Mouse (Mus musculus): Measurements from ENCODE around the gene Sh3pxd2b. TPM values are rescaled to one million over a fixed set of nuclear protein-coding genes. Genes with fewer than 3 reads are reported as not detected.

Sh3pxd2b gene
- polyA plus RNA-seq, 1 experiment, result 0.02 TPM

DNA sequence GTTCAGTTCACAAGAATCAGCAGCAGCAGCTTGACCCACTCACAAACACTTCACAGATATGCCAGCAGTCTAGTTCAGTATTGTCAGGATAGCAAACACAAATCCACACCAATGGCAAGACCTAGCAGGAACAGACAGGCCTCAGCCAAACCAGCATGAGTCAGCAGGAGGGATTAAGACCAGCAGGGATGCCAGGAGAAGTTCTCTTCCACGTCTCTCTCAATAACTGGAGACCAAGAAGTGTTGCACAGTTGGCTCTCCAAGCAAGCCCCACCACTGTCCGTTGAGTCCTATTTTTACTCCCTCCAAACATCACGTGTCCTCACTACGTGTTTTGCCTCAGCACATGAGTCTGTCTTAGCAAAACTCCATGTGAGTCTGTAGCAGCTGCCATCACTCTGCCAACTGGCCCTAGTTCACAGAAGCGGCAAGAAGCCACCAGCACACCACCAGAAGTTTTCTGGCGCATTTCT is 11.1 kb upstream of the Sh3pxd2b start:
- H3K4me3 ChIP-seq (replicated peaks), result no peak overlapping the region
- no peaks in the 10 kb centered on the region for H3K36me3 ChIP-seq (ENCODE audit: control insufficient read depth)
- H3K4me1 ChIP-seq (ENCODE audit: control insufficient read depth), result no peaks in the 10 kb centered on the region
- H3K9me3 ChIP-seq (ENCODE audit: control insufficient read depth, low read length), result peaks cover 4% of the 10 kb centered on the region
- H3K27me3 ChIP-seq (ENCODE audit: control insufficient read depth), result peaks cover 17% of the 10 kb centered on the region
- TF ChIP-seq TAL1 (IDR thresholded peaks at IDR 0.05; ENCODE audit: low read length) (no peak), GATA1 (IDR thresholded peaks at IDR 0.05; ENCODE audit: low read length) (no peak)

DNA sequence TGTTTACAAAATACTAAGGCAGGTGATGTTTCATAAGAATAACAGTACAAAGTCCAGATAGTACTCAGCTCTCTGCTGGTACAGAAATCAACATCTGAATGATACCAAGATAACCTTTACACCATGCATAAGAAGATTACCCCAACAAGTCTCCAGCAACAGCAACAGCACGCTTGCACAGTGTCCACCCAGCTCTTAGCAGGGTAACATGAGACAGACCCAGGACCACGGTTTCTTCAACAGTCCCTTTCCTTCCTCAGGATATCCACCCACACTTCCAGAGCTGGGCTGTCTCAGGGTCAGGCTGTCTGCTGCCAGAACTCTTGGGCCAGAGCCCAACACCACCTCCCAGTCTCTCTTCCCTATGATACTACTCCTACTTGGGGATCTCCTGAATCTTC is 8.5 kb upstream of the Sh3pxd2b start:
- no peak overlapping the region for H3K4me3 ChIP-seq (replicated peaks)
- H3K4me1 ChIP-seq (ENCODE audit: control insufficient read depth), result peaks cover 9% of the 10 kb centered on the region
- H3K27me3 ChIP-seq (ENCODE audit: control insufficient read depth), result peaks cover 19% of the 10 kb centered on the region
- no peak for TF ChIP-seq GATA1 (IDR thresholded peaks at IDR 0.05; ENCODE audit: low read length)
- no peak for TF ChIP-seq TAL1 (IDR thresholded peaks at IDR 0.05; ENCODE audit: low read length)
- H3K36me3 ChIP-seq (ENCODE audit: control insufficient read depth), result no peaks in the 10 kb centered on the region
- H3K9me3 ChIP-seq (ENCODE audit: control insufficient read depth, low read length), result peaks cover 1% of the 10 kb centered on the region

DNA sequence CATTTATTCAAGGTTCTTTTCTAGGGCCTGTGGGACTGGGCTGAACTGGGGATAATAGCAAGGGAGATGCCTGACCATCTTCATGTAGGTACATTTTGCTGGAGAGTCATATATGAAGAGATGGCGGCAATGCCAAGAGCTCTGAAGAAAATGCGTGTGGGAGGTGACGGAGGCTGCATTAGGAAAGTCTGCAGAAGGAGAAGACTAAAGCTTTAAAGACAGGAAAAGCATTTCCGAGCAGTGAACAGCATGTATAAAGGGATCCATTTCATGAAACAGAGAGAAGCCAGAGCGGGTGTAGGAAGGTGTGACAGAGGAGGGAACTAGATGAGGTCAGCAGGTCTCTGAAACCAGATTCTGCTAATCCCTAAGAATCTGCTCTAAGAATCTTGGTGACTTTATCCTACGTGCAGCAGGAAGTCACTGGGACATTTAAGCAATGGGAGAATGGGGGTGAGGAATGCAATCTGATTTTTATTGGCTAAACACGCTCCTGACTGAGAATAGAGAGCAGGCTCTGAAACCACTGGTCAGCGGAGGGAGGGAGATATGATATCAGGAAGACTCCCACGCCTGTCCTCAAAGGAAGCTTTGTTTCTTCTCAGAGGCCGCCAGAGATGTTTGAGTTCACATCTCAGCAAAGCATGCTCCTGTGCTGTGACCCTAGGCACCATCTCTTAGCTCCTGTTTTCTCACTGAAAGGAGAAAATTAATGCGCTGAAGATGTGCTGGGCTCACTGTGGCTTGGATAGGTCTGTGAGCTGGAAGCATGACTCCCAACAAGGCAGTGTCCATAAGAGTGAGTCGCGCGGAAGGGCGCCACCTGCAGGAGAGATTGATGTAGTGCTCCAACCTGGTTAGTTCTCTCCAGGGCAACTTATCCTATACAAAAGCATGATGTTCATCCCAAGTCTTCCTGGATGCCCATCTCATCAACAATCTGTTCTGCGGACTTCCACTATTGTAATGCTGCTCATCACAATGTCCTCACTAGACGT is 6.8 kb upstream of the Sh3pxd2b start:
- TF ChIP-seq GATA1 (IDR thresholded peaks at IDR 0.05; ENCODE audit: low read length) (no peak), TAL1 (IDR thresholded peaks at IDR 0.05; ENCODE audit: low read length) (no peak)

DNA sequence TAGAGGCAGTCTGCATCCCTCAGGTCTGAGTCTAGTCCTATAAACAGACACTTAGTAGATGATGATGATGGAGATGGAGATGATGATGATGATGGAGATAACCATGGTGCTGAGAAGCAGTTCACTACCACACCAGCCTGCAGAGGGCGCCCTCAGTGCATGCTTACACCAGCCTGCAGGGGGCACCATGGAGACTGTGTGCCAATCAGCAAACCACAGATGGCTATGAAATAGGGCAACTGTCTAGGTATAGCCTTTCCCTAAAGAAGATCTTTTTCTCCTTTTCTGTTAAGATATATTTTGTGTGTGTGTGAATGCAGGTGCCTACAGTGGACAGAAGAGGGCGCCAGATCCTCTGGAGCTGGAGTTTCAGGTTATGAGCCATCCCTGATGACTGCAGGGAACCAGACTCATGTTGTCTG is 4.8 kb upstream of the Sh3pxd2b start:
- Histone ChIP-seq H3K4me3 (replicated peaks) (no peak overlapping the region), H3K4me1 (ENCODE audit: control insufficient read depth) (peaks cover 16% of the 10 kb centered on the region), H3K36me3 (ENCODE audit: control insufficient read depth) (no peaks in the 10 kb centered on the region), H3K27me3 (ENCODE audit: control insufficient read depth) (peaks cover 55% of the 10 kb centered on the region), H3K9me3 (ENCODE audit: control insufficient read depth, low read length) (no peaks in the 10 kb centered on the region)
- no peak for TF ChIP-seq TAL1 (IDR thresholded peaks at IDR 0.05; ENCODE audit: low read length)
- no peak for TF ChIP-seq GATA1 (IDR thresholded peaks at IDR 0.05; ENCODE audit: low read length)

More for the DNA sequence above, 6.8 kb upstream of the Sh3pxd2b start:
- no peaks in the 10 kb centered on the region; the same call in 1 of the 2 replicates for H3K9me3 ChIP-seq (ENCODE audit: control insufficient read depth, low read length)
- peaks cover 35% of the 10 kb centered on the region for H3K27me3 ChIP-seq (ENCODE audit: control insufficient read depth)
- H3K36me3 ChIP-seq (ENCODE audit: control insufficient read depth), result no peaks in the 10 kb centered on the region
- H3K4me1 ChIP-seq (ENCODE audit: control insufficient read depth), result peaks cover 9% of the 10 kb centered on the region
- H3K4me3 ChIP-seq (replicated peaks), result no peak overlapping the region

DNA sequence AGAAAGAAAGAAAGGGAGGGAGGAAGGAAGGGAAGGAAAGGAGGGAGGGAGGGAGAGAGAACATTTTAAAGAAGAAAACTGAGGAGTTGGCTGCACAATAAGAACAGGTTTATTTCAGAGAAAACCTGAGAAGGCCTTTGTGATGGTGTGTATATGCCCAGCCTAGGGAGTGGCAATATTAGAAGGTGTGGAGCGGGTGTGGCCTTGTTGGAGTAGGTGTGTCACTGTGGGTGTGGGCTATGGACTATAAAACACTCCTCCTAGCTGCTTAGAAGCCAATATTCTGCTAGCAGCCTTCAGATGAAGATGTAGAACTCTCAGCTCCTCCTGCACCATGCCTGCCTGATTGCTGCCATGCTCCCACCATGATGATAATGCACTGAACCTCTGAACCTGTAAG is 4.3 kb upstream of the Sh3pxd2b start:
- H3K27me3 ChIP-seq (ENCODE audit: control insufficient read depth), result peaks cover 60% of the 10 kb centered on the region
- no peaks in the 10 kb centered on the region for H3K36me3 ChIP-seq (ENCODE audit: control insufficient read depth)
- no peak overlapping the region for H3K4me3 ChIP-seq (replicated peaks)
- TF ChIP-seq GATA1 (IDR thresholded peaks at IDR 0.05; ENCODE audit: low read length) (no peak), TAL1 (IDR thresholded peaks at IDR 0.05; ENCODE audit: low read length) (no peak)
- H3K4me1 ChIP-seq (ENCODE audit: control insufficient read depth), result peaks cover 21% of the 10 kb centered on the region
- no peaks in the 10 kb centered on the region for H3K9me3 ChIP-seq (ENCODE audit: control insufficient read depth, low read length)

DNA sequence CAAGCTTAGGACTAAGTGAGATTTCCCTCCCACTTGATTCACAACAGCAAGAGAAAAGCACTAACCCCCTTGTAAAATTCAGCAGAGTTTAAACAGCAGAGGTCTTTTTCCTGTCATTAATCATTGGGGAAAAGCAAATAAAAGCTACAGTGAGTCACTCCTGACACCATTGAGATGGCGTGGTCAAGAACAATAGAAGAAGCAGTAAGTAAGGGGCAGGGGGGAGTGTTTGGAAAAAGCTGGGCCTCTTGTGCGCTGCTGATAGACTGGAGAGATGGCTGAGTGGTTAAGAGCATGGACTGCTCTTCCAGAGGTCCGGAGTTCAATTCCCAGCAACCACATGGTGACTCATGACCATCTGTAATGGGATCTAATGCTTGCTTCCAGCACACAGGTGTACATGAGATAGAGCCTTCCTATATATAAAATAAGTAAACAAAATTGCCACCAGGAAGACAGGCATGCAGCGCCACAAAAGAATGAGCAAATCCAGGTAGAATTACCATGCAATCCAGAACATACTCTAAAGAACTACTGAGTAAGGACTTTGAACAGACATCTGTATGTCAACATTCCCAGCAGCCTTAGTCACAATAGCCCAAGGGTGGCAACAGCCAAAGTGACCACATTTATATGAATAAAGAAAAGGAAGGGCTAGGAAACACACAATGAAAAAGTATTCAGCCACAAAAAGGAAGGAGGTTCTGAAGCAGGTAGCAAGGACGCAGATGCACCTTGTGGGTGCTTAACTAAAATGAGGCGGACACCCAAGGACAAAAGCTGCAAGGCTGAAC is 1.9 kb upstream of the Sh3pxd2b start:
- Histone ChIP-seq H3K27me3 (ENCODE audit: control insufficient read depth) (peaks cover 65% of the 10 kb centered on the region), H3K9me3 (ENCODE audit: control insufficient read depth, low read length) (no peaks in the 10 kb centered on the region), H3K4me1 (ENCODE audit: control insufficient read depth) (peaks cover 27% of the 10 kb centered on the region), H3K36me3 (ENCODE audit: control insufficient read depth) (no peaks in the 10 kb centered on the region), H3K4me3 (replicated peaks) (no peak overlapping the region)
- no peak for TF ChIP-seq TAL1 (IDR thresholded peaks at IDR 0.05; ENCODE audit: low read length)
- no peak for TF ChIP-seq GATA1 (IDR thresholded peaks at IDR 0.05; ENCODE audit: low read length)

DNA sequence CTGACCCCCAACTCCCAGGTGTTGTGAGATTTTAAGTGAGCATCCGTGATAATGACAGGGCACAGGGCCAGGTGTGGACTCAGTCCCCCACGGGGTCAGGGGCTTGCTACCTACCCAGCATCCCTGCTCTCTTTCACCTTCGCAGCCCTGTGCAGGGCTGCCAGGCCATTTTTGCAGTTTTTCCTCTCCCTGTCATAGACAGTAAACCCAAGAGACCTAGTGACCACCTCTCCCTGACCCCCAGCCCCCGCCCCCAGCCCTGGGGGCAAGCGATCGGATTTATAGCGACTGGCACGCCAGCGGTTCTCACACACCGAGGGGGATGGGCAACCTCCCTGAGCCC is 385 bp upstream of the Sh3pxd2b start:
- no peaks in the 10 kb centered on the region for H3K36me3 ChIP-seq (ENCODE audit: control insufficient read depth)
- peak overlapping the region; percentile 65 for H3K4me3 ChIP-seq (replicated peaks)
- H3K9me3 ChIP-seq (ENCODE audit: control insufficient read depth, low read length), result no peaks in the 10 kb centered on the region
- TF ChIP-seq TAL1 (IDR thresholded peaks at IDR 0.05; ENCODE audit: low read length) (no peak), GATA1 (IDR thresholded peaks at IDR 0.05; ENCODE audit: low read length) (no peak)
- peaks cover 61% of the 10 kb centered on the region for H3K27me3 ChIP-seq (ENCODE audit: control insufficient read depth)
- peaks cover 27% of the 10 kb centered on the region for H3K4me1 ChIP-seq (ENCODE audit: control insufficient read depth)

DNA sequence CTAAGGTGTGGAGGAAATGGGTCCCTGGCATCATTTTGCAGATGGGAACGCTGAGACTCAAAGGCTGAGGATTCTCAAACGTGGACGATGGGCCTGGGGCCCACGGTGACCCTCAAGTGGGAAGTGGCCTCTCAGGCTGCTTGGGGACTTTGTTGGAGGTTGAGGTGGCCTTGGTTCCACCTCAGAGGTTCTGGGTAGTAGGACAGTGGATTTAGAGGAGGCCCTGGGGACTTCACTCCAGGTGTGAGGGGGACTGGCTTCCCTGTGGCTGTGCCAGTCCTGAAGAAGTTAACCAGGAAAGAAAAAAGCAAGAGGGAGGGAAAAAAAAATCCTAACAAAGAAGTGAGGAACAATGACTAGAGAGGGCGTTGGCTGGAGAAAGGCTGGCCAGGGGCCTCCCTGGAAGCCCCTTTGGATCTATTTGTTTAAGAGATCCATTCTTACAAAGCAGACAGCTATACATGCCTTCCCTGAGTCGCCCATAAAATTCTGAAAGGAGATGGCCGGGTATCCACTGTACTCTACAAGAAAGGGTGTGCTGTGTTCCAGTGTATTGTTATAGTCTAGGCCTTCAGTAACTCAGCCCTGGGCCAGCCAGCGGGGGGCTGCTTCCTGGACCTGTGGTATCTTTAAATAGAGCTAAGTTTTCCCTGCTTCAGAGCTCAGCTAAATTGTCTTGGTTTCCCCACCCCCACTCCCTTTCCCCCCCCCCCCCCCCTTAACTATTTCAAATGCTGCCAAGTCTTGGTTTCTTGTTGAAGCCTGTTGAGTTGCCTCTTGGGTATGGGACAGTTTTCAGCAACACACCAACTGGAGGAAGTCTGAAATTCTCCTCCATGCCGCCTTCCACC is 1.0 kb downstream of the Sh3pxd2b start:
- H3K36me3 ChIP-seq (ENCODE audit: control insufficient read depth), result no peaks in the 10 kb centered on the region
- peaks cover 61% of the 10 kb centered on the region for H3K27me3 ChIP-seq (ENCODE audit: control insufficient read depth)
- H3K9me3 ChIP-seq (ENCODE audit: control insufficient read depth, low read length), result no peaks in the 10 kb centered on the region
- peaks cover 20% of the 10 kb centered on the region for H3K4me1 ChIP-seq (ENCODE audit: control insufficient read depth)
- TF ChIP-seq GATA1 (IDR thresholded peaks at IDR 0.05; ENCODE audit: low read length), result no peak
- no peak for TF ChIP-seq TAL1 (IDR thresholded peaks at IDR 0.05; ENCODE audit: low read length)
- H3K4me3 ChIP-seq (replicated peaks), result peak overlapping the region; percentile 65

Measured in erythroblast, embryonic 14.5 days (primary cell).